Mouse (Mus musculus) stomach, embryonic 16.5 days (tissue): Measurements from ENCODE around the gene Ppp2r5a. TPM values are rescaled to one million over a fixed set of nuclear protein-coding genes. Genes with fewer than 3 reads are reported as not detected.

Experiments
- ATAC-seq: fragments of 200-750 bp; cut with Nextera tagmentation; 2 replicates; pipeline ENCODE4 v1.8.0; 2017; ENCODE audit warnings: moderate number of reproducible peaks, moderate TSS enrichment; ENCODE audit not compliant: insufficient read depth, low FRiP score
- H3K27ac ChIP-seq: fragments of 300-500 bp; sonication (generic); 2 replicates; pipeline ENCODE4 v1.5.1; 2014; ENCODE audit warnings: low read length
- H3K27me3 ChIP-seq: fragments of 300-500 bp; sonication (generic); 2 replicates; pipeline ENCODE4 v1.6.1; 2014; ENCODE audit warnings: low read length, control low read depth, mixed read lengths; ENCODE audit not compliant: control insufficient read depth, insufficient read depth
- H3K36me3 ChIP-seq: fragments of 300-500 bp; sonication (generic); 2 replicates; pipeline ENCODE4 v1.6.1; 2014; ENCODE audit warnings: low read length; ENCODE audit not compliant: control insufficient read depth, insufficient read depth
- H3K4me1 ChIP-seq: fragments of 300-500 bp; sonication (generic); 2 replicates; pipeline ENCODE4 v1.6.1; 2014; ENCODE audit warnings: low read length, control low read depth, mixed read lengths; ENCODE audit not compliant: control insufficient read depth, insufficient read depth
- H3K4me2 ChIP-seq: fragments of 300-500 bp; sonication (generic); 2 replicates; pipeline ENCODE4 v1.6.1; 2014; ENCODE audit warnings: low read depth, low read length, mixed read lengths
- H3K4me3 ChIP-seq: fragments of 300-500 bp; sonication (generic); replicated peaks from 2 replicates; pipeline ENCODE4 v1.5.1; 2014; ENCODE audit warnings: mild to moderate bottlenecking, low read length
- H3K9ac ChIP-seq: fragments of 300-500 bp; sonication (generic); 2 replicates; pipeline ENCODE4 v1.6.1; 2014; ENCODE audit warnings: low read length
- H3K9me3 ChIP-seq: fragments of 300-500 bp; sonication (generic); replicated peaks from 2 replicates; pipeline ENCODE4 v1.6.1; 2016; ENCODE audit warnings: low read length, control low read depth; ENCODE audit not compliant: control insufficient read depth
- WGBS: fragments of 180-500 bp; shearing (Covaris S2); extraction: QIAGEN DNeasy Blood & Tissue Kit; methylation state at CpG from one replicate; pipeline ENCODE4 v1.1.7; 2014; 5-methylcytosine and 5-hydroxymethylcytosine counted together
- polyA plus RNA-seq: library from polyadenylated mRNA; unstranded; fragments of >200 nt; fragmentation: Nextera tagmentation; extraction: Ambion mirVana; gene quantifications from 2 replicates; pipeline ENCODE4 v1.2.1, GENCODE M21; 2015

Ppp2r5a gene
- polyA plus RNA-seq, 1 experiment from 2014 or later, result 14.7 TPM

GRCm38 (mm10) chr1:191395871-191396433, 7.1 kb downstream of the Ppp2r5a start:
- H3K4me1 ChIP-seq, result peaks cover 13% of the 10 kb centered on the region
- H3K36me3 ChIP-seq, result no peaks in the 10 kb centered on the region
- H3K27me3 ChIP-seq, result no peaks in the 10 kb centered on the region
- WGBS, result under 1% methylated on average over 43 of the region's 43 CpGs
- peak overlapping the region; percentile 98 for H3K27ac ChIP-seq
- no peak for ATAC-seq
- H3K4me3 ChIP-seq, result peak overlapping the region; percentile 93
- peak overlapping the region; percentile 62 for H3K4me2 ChIP-seq
- H3K9ac ChIP-seq, result peak overlapping the region; percentile 97
- no peaks in the 10 kb centered on the region for H3K9me3 ChIP-seq

GRCm38 (mm10) chr1:191395200-191395599, 7.9 kb downstream of the Ppp2r5a start:
- Histone ChIP-seq H3K9ac (peak overlapping the region; percentile 97), H3K4me2 (peak overlapping the region; percentile 62), H3K36me3 (no peaks in the 10 kb centered on the region), H3K9me3 (no peaks in the 10 kb centered on the region), H3K4me1 (peaks cover 14% of the 10 kb centered on the region), H3K27me3 (no peaks in the 10 kb centered on the region), H3K27ac (no peak overlapping the region), H3K4me3 (peak overlapping the region; percentile 93)
- no peak for ATAC-seq
- WGBS, result 29% methylated on average over 1 of the region's 1 CpGs

GRCm38 (mm10) chr1:191394126-191394525, 8.9 kb downstream of the Ppp2r5a start:
- H3K4me1 ChIP-seq, result peaks cover 14% of the 10 kb centered on the region
- ATAC-seq, result no peak
- no peaks in the 10 kb centered on the region for H3K27me3 ChIP-seq
- H3K27ac ChIP-seq, result no peak overlapping the region
- peak overlapping the region; percentile 62 for H3K4me2 ChIP-seq
- H3K9me3 ChIP-seq, result no peaks in the 10 kb centered on the region
- peak overlapping the region; percentile 25 for H3K4me3 ChIP-seq
- H3K36me3 ChIP-seq, result no peaks in the 10 kb centered on the region
- 48% methylated on average over 2 of the region's 2 CpGs for WGBS
- H3K9ac ChIP-seq, result 0 out of 2 replicates have a peak overlapping the region, but pooled peaks have one; percentile 1

- Histone ChIP-seq H3K9ac (no peak overlapping the region), H3K4me1 (peaks cover 14% of the 10 kb centered on the region), H3K27ac (no peak overlapping the region), H3K9me3 (no peaks in the 10 kb centered on the region), H3K4me3 (no peak overlapping the region), H3K4me2 (no peak overlapping the region), H3K36me3 (no peaks in the 10 kb centered on the region), H3K27me3 (no peaks in the 10 kb centered on the region)
- WGBS, result 68% methylated on average over 3 of the region's 3 CpGs
- ATAC-seq, result no peak
Observed at GRCm38 (mm10) chr1:191393536-191393935, 9.5 kb downstream of the Ppp2r5a start.

GRCm38 (mm10) chr1:191391311-191391710, 11.8 kb downstream of the Ppp2r5a start:
- H3K9me3 ChIP-seq, result no peaks in the 10 kb centered on the region
- no peaks in the 10 kb centered on the region for H3K27me3 ChIP-seq
- peaks cover 14% of the 10 kb centered on the region for H3K4me1 ChIP-seq
- H3K27ac ChIP-seq, result no peak overlapping the region
- H3K4me3 ChIP-seq, result no peak overlapping the region
- H3K36me3 ChIP-seq, result no peaks in the 10 kb centered on the region
- H3K9ac ChIP-seq, result no peak overlapping the region
- 14% methylated on average over 3 of the region's 3 CpGs for WGBS
- no peak overlapping the region for H3K4me2 ChIP-seq
- ATAC-seq, result peak; percentile 79; the same call in 1 of the 2 replicates

GRCm38 (mm10) chr1:191384786-191385430, 18.2 kb downstream of the Ppp2r5a start:
- Histone ChIP-seq H3K36me3 (no peaks in the 10 kb centered on the region), H3K9me3 (no peaks in the 10 kb centered on the region), H3K9ac (no peak overlapping the region), H3K4me3 (no peak overlapping the region), H3K4me1 (no peaks in the 10 kb centered on the region), H3K27me3 (no peaks in the 10 kb centered on the region), H3K27ac (no peak overlapping the region), H3K4me2 (no peak overlapping the region)
- ATAC-seq, result no peak
- 91% methylated on average over 10 of the region's 10 CpGs for WGBS

GRCm38 (mm10) chr1:191381955-191382736, 20.9 kb downstream of the Ppp2r5a start:
- Histone ChIP-seq H3K4me1 (no peaks in the 10 kb centered on the region), H3K4me3 (no peak overlapping the region), H3K27me3 (no peaks in the 10 kb centered on the region), H3K36me3 (no peaks in the 10 kb centered on the region), H3K9ac (no peak overlapping the region), H3K27ac (no peak overlapping the region), H3K9me3 (no peaks in the 10 kb centered on the region), H3K4me2 (no peak overlapping the region)
- no peak for ATAC-seq
- 78% methylated on average over 11 of the region's 11 CpGs for WGBS

GRCm38 (mm10) chr1:191380843-191381242, 22.2 kb downstream of the Ppp2r5a start:
- Histone ChIP-seq H3K4me1 (no peaks in the 10 kb centered on the region), H3K27ac (no peak overlapping the region), H3K36me3 (no peaks in the 10 kb centered on the region), H3K27me3 (no peaks in the 10 kb centered on the region), H3K4me2 (no peak overlapping the region), H3K4me3 (no peak overlapping the region), H3K9ac (no peak overlapping the region), H3K9me3 (no peaks in the 10 kb centered on the region)
- WGBS, result 87% methylated on average over 3 of the region's 3 CpGs
- no peak for ATAC-seq

GRCm38 (mm10) chr1:191378080-191378479, 25.0 kb downstream of the Ppp2r5a start:
- H3K27ac ChIP-seq, result no peak overlapping the region
- no peak overlapping the region for H3K4me2 ChIP-seq
- H3K27me3 ChIP-seq, result no peaks in the 10 kb centered on the region
- no peaks in the 10 kb centered on the region for H3K36me3 ChIP-seq
- WGBS, result 88% methylated on average over 2 of the region's 2 CpGs
- H3K9ac ChIP-seq, result no peak overlapping the region
- ATAC-seq, result no peak; the same call in 1 of the 2 replicates
- H3K4me1 ChIP-seq, result no peaks in the 10 kb centered on the region
- H3K4me3 ChIP-seq, result no peak overlapping the region
- H3K9me3 ChIP-seq, result no peaks in the 10 kb centered on the region
